Mouse (Mus musculus): ENCODE measurements at regions not wholly inside any gene's neighbourhood (a gene's known extent, or its start where the extent isn't known, plus 50 kb on each side); places are given as distances from the start of the nearest gene placed in this dataset.
A peak's percentile ranks its signal among the peaks of the same experiment; 100 is the strongest.

DNA sequence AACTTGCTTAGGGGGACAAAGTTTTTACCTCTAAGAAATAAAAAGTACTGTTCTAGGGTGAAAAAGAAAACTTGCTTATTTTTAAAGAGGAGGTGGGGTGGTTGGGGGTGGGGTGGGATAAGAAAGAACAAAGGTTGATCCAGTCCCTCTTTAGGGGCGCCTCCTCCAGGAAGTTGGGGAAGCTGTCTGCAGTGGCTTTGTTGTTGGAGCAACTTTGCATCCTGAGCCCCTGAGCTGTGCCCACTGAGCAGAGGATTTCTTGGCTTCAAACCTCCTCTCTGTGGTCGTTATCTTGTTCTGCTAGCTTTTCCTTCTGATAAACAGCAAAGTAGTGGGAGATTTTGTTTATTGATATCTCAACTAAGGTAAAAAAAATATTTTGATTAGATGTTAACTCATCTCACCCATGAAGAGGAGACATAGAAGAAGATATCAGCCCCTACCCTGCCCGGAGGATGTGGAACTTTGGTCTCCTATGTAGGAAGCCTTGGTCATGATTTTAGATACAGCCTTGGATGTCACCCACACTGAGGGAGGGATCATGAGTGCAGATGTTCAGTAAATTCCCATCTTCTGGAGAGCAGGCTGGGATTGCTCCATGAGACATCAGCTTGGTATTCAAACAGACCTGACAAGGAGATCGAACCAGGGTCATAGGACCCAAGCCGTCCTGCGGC lies 179.7 kb downstream of the Tpra1 start:
- 46% methylated on average over 6 of the region's 6 CpGs for whole genome bisulfite sequencing
- H3K27me3 ChIP-seq (ENCODE audit: control insufficient read depth, insufficient read depth, low read length): no peaks in the 10 kb centered on the region
- no peak overlapping the region for H3K4me3 ChIP-seq
- H3K79me2 ChIP-seq (replicated peaks; ENCODE audit: control insufficient read depth, insufficient read depth, low read length): no peaks in the 10 kb centered on the region
- no peak for DNase-seq
- TF ChIP-seq POLR2A (IDR thresholded peaks at IDR 0.05; ENCODE audit: insufficient read depth, low read depth, low read length) (no peak), CTCF (IDR thresholded peaks at IDR 0.05) (no peak), EP300 (IDR thresholded peaks at IDR 0.05; ENCODE audit: insufficient read depth, low read depth, low read length) (no peak)
- no peaks in the 10 kb centered on the region for H3K4me1 ChIP-seq (ENCODE audit: control insufficient read depth, insufficient read depth, low read length)
- no peak overlapping the region for H3K9ac ChIP-seq (ENCODE audit: low read depth, low read length)
- intact Hi-C loops (cut with DNase I): no loop called here
- H3K27ac ChIP-seq: no peak overlapping the region
- H3K36me3 ChIP-seq (ENCODE audit: control insufficient read depth, insufficient read depth, low read length): no peaks in the 10 kb centered on the region

- Histone ChIP-seq H3K4me3 (no peak overlapping the region), H3K4me1 (ENCODE audit: control insufficient read depth, insufficient read depth, low read length) (no peaks in the 10 kb centered on the region), H3K27ac (no peak overlapping the region), H3K9ac (ENCODE audit: low read depth, low read length) (no peak overlapping the region), H3K36me3 (ENCODE audit: control insufficient read depth, insufficient read depth, low read length) (no peaks in the 10 kb centered on the region), H3K27me3 (ENCODE audit: control insufficient read depth, insufficient read depth, low read length) (no peaks in the 10 kb centered on the region), H3K79me2 (replicated peaks; ENCODE audit: control insufficient read depth, insufficient read depth, low read length) (no peaks in the 10 kb centered on the region)
- DNase-seq: no peak
- intact Hi-C loops (cut with DNase I): no loop called here
- 97% methylated on average over 3 of the region's 3 CpGs for WGBS
- TF ChIP-seq CTCF (IDR thresholded peaks at IDR 0.05): peak; percentile 47
- no peak for TF ChIP-seq POLR2A (IDR thresholded peaks at IDR 0.05; ENCODE audit: insufficient read depth, low read depth, low read length)
Measured at GRCm38 (mm10) chr6:89084437-89084836, 182.4 kb downstream of the Tpra1 start.

DNA sequence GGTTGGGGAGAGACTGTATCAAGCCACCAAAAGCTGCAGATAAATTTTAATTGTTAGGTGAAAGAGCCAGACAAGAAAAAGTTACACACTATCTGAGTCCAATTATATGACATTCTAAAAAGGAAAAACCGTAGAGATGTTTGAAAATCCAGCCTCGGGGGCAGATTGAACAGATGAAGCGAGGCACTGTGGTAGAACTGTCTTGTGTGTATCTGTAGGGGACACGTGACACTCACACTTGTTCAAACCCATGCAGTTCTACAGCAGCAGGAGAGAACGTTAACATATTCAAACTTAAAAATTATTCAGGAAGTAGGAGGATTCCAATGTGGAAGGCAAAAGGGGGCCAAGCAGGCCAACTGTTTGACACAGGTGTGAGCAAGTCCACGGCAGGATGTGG lies 183.1 kb downstream of the Tpra1 start:
- intact Hi-C loops (cut with DNase I): no loop called here
- Histone ChIP-seq H3K36me3 (ENCODE audit: control insufficient read depth, insufficient read depth, low read length) (no peaks in the 10 kb centered on the region), H3K4me1 (ENCODE audit: control insufficient read depth, insufficient read depth, low read length) (no peaks in the 10 kb centered on the region), H3K4me3 (no peak overlapping the region), H3K9ac (ENCODE audit: low read depth, low read length) (no peak overlapping the region), H3K79me2 (replicated peaks; ENCODE audit: control insufficient read depth, insufficient read depth, low read length) (no peaks in the 10 kb centered on the region), H3K27me3 (ENCODE audit: control insufficient read depth, insufficient read depth, low read length) (no peaks in the 10 kb centered on the region), H3K27ac (no peak overlapping the region)
- 73% methylated on average over 6 of the region's 6 CpGs for WGBS
- TF ChIP-seq CTCF (IDR thresholded peaks at IDR 0.05) (no peak), EP300 (IDR thresholded peaks at IDR 0.05; ENCODE audit: insufficient read depth, low read depth, low read length) (no peak)
- DNase-seq: no peak

DNA sequence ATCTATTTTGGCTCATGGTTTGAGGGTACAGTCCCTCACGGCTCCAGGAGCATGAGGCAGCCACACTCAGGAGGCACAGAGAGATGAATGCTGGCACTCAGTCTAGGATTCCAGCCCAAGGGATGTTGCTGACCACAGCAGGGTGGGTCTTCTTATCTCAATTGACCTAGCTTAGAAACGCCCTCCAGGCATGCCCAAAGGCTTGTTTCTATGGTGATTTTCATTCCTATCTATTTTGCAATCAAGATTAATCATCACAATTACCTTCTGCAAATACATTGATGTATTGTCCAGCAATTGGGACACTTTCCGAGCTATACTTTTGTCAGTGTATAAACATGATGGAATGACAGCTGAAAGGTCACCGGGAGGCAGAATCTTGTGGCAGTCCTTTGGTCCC lies 185.6 kb downstream of the Tpra1 start:
- Histone ChIP-seq H3K27ac (no peak overlapping the region), H3K36me3 (ENCODE audit: control insufficient read depth, insufficient read depth, low read length) (no peaks in the 10 kb centered on the region), H3K4me3 (no peak overlapping the region), H3K27me3 (ENCODE audit: control insufficient read depth, insufficient read depth, low read length) (no peaks in the 10 kb centered on the region), H3K79me2 (replicated peaks; ENCODE audit: control insufficient read depth, insufficient read depth, low read length) (no peaks in the 10 kb centered on the region), H3K9ac (ENCODE audit: low read depth, low read length) (no peak overlapping the region), H3K4me1 (ENCODE audit: control insufficient read depth, insufficient read depth, low read length) (no peaks in the 10 kb centered on the region)
- TF ChIP-seq CTCF (IDR thresholded peaks at IDR 0.05) (no peak), POLR2A (IDR thresholded peaks at IDR 0.05; ENCODE audit: insufficient read depth, low read depth, low read length) (no peak), EP300 (IDR thresholded peaks at IDR 0.05; ENCODE audit: insufficient read depth, low read depth, low read length) (no peak)
- DNase-seq: no peak
- 69% methylated on average over 4 of the region's 4 CpGs for WGBS
- intact Hi-C loops (cut with DNase I): no loop called here

- no peaks in the 10 kb centered on the region for H3K27me3 ChIP-seq (ENCODE audit: control insufficient read depth, insufficient read depth, low read length)
- DNase-seq: no peak
- 76% methylated on average over 5 of the region's 5 CpGs for WGBS
- no peak overlapping the region for H3K9ac ChIP-seq (ENCODE audit: low read depth, low read length)
- TF ChIP-seq POLR2A (IDR thresholded peaks at IDR 0.05; ENCODE audit: insufficient read depth, low read depth, low read length): no peak
- TF ChIP-seq CTCF (IDR thresholded peaks at IDR 0.05): no peak
- no peak for TF ChIP-seq EP300 (IDR thresholded peaks at IDR 0.05; ENCODE audit: insufficient read depth, low read depth, low read length)
- no peaks in the 10 kb centered on the region for H3K79me2 ChIP-seq (replicated peaks; ENCODE audit: control insufficient read depth, insufficient read depth, low read length)
- no peak overlapping the region for H3K4me3 ChIP-seq
- H3K36me3 ChIP-seq (ENCODE audit: control insufficient read depth, insufficient read depth, low read length): no peaks in the 10 kb centered on the region
- H3K4me1 ChIP-seq (ENCODE audit: control insufficient read depth, insufficient read depth, low read length): no peaks in the 10 kb centered on the region
- intact Hi-C loops (cut with DNase I): no loop called here
- no peak overlapping the region for H3K27ac ChIP-seq
Measured at GRCm38 (mm10) chr6:89090096-89090495, 188.0 kb downstream of the Tpra1 start.

GRCm38 (mm10) chr6:89095911-89096310 lies 193.9 kb downstream of the Tpra1 start:
- no peak overlapping the region for H3K4me3 ChIP-seq
- no peak for DNase-seq
- TF ChIP-seq POLR2A (IDR thresholded peaks at IDR 0.05; ENCODE audit: insufficient read depth, low read depth, low read length) (no peak), CTCF (IDR thresholded peaks at IDR 0.05) (no peak), EP300 (IDR thresholded peaks at IDR 0.05; ENCODE audit: insufficient read depth, low read depth, low read length) (no peak)
- no peaks in the 10 kb centered on the region for H3K27me3 ChIP-seq (ENCODE audit: control insufficient read depth, insufficient read depth, low read length)
- 92% methylated on average over 14 of the region's 14 CpGs for WGBS
- H3K36me3 ChIP-seq (ENCODE audit: control insufficient read depth, insufficient read depth, low read length): no peaks in the 10 kb centered on the region
- H3K9ac ChIP-seq (ENCODE audit: low read depth, low read length): no peak overlapping the region
- H3K4me1 ChIP-seq (ENCODE audit: control insufficient read depth, insufficient read depth, low read length): no peaks in the 10 kb centered on the region
- no peak overlapping the region for H3K27ac ChIP-seq
- H3K79me2 ChIP-seq (replicated peaks; ENCODE audit: control insufficient read depth, insufficient read depth, low read length): no peaks in the 10 kb centered on the region
- intact Hi-C loops (cut with DNase I): no loop called here
